Mouse (Mus musculus): Measurements from ENCODE around the gene Mex3a. TPM values are rescaled to one million over a fixed set of nuclear protein-coding genes. Genes with fewer than 3 reads are reported as not detected.

Mex3a gene
- polyA plus RNA-seq, 1 experiment from 2014 or later = 18.6 TPM

GRCm38 (mm10) chr3:88503881-88504746, 28.1 kb upstream of the Mex3a start:
- no peak for ATAC-seq (ENCODE audit: low FRiP score, low TSS enrichment)
- Histone ChIP-seq H3K4me3 (ENCODE audit: low read length) (no peak overlapping the region), H3K9me3 (ENCODE audit: low read length) (no peaks in the 10 kb centered on the region), H3K27ac (ENCODE audit: low read length) (peak overlapping the region; percentile 79), H3K36me3 (ENCODE audit: insufficient read depth, low read length) (no peaks in the 10 kb centered on the region), H3K4me2 (replicated peaks; ENCODE audit: low read depth, low read length) (peak overlapping the region; percentile 96; the same call in 1 of the 2 replicates), H3K9ac (replicated peaks; ENCODE audit: low read length) (peak overlapping the region; percentile 37; the same call in 1 of the 2 replicates), H3K27me3 (ENCODE audit: insufficient read depth, low read length) (no peaks in the 10 kb centered on the region), H3K4me1 (ENCODE audit: insufficient read depth, low read length) (peaks cover 46% of the 10 kb centered on the region)
- WGBS = 54% methylated on average over 8 of the region's 8 CpGs

DNA sequence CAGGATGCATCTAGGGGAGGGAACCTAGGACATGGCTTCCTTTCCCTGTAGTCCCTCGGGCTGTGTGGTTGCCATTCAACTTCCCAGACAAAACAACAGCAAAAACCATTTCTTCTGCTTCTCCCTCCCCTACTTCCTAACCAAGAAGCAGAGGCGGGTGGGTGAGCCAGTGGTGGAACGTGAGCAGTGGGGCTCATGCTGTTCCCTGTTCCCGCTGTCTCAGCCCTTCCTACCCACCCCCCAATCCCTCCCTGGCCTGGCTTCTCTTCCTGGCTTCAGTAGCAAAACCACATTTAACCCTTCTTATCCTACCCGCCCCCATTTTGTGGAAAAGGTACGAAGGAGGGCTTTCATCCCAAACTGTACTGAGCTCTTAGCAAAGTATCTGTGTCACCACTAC, 27.1 kb upstream of the Mex3a start:
- Histone ChIP-seq H3K4me1 (ENCODE audit: insufficient read depth, low read length) (peaks cover 49% of the 10 kb centered on the region), H3K9ac (replicated peaks; ENCODE audit: low read length) (no peak overlapping the region), H3K4me3 (ENCODE audit: low read length) (no peak overlapping the region), H3K27me3 (ENCODE audit: insufficient read depth, low read length) (no peaks in the 10 kb centered on the region), H3K36me3 (ENCODE audit: insufficient read depth, low read length) (no peaks in the 10 kb centered on the region), H3K9me3 (ENCODE audit: low read length) (no peaks in the 10 kb centered on the region), H3K27ac (ENCODE audit: low read length) (no peak overlapping the region), H3K4me2 (replicated peaks; ENCODE audit: low read depth, low read length) (no peak overlapping the region)
- WGBS = 65% methylated on average over 6 of the region's 6 CpGs
- ATAC-seq (ENCODE audit: low FRiP score, low TSS enrichment) = no peak

DNA sequence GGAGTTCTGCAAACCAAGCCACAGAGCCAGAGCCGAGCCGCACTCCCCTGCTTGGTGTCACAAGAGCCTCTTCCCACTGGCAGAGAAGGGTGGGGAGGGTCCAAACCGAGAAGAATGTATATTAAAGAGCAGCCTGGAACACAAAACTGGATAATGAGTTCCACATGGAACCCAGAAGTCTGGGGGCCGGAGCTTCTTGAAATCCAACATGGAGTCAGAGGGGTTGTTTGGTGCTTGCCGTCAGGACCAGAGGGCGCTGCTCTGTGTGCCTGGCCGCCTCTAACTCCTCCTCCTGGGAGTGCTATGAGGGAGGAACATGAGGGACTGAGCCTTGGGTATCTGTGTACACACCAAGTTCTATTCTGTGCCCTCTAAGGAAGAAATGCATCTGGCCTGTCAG, 26.4 kb upstream of the Mex3a start:
- Histone ChIP-seq H3K36me3 (ENCODE audit: insufficient read depth, low read length) (no peaks in the 10 kb centered on the region), H3K4me3 (ENCODE audit: low read length) (no peak overlapping the region), H3K9me3 (ENCODE audit: low read length) (no peaks in the 10 kb centered on the region), H3K27ac (ENCODE audit: low read length) (no peak overlapping the region), H3K27me3 (ENCODE audit: insufficient read depth, low read length) (no peaks in the 10 kb centered on the region), H3K4me2 (replicated peaks; ENCODE audit: low read depth, low read length) (no peak overlapping the region), H3K4me1 (ENCODE audit: insufficient read depth, low read length) (peaks cover 49% of the 10 kb centered on the region), H3K9ac (replicated peaks; ENCODE audit: low read length) (no peak overlapping the region)
- no peak for ATAC-seq (ENCODE audit: low FRiP score, low TSS enrichment)
- WGBS = 52% methylated on average over 7 of the region's 7 CpGs

DNA sequence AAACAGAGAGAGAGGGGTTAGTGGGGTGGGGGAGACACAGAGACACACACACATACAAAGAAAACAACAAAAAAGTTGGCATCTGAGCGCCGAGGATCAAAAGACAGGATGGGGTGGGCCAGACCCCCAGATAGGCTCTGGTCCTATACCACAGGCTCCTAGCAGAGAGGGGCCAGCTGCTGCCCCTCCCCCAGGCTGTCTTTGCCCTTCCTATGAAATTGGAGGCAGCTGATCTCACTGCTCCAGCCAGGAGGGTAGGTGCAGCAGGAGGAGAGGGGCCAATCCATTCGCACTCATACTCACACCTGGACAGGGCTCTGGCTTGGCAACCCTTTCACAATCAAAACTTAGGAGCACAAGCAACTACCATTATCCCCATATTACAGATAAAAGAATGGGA, 22.9 kb upstream of the Mex3a start:
- peaks cover 41% of the 10 kb centered on the region for H3K4me1 ChIP-seq (ENCODE audit: insufficient read depth, low read length)
- ATAC-seq (ENCODE audit: low FRiP score, low TSS enrichment) = peak; percentile 7
- no peaks in the 10 kb centered on the region for H3K36me3 ChIP-seq (ENCODE audit: insufficient read depth, low read length)
- H3K4me3 ChIP-seq (ENCODE audit: low read length) = peak overlapping the region; percentile 47
- 74% methylated on average over 3 of the region's 3 CpGs for WGBS
- no peaks in the 10 kb centered on the region for H3K9me3 ChIP-seq (ENCODE audit: low read length)
- H3K9ac ChIP-seq (replicated peaks; ENCODE audit: low read length) = peak overlapping the region; percentile 70
- no peaks in the 10 kb centered on the region for H3K27me3 ChIP-seq (ENCODE audit: insufficient read depth, low read length)
- H3K27ac ChIP-seq (ENCODE audit: low read length) = peak overlapping the region; percentile 81
- H3K4me2 ChIP-seq (replicated peaks; ENCODE audit: low read depth, low read length) = peak overlapping the region; percentile 67

- Histone ChIP-seq H3K9ac (replicated peaks; ENCODE audit: low read length) (peak within 1 kb of the TSS; percentile 70), H3K4me1 (ENCODE audit: insufficient read depth, low read length) (peaks cover 40% of the 10 kb centered on the region), H3K4me3 (ENCODE audit: low read length) (peak within 1 kb of the TSS; percentile 47), H3K4me2 (replicated peaks; ENCODE audit: low read depth, low read length) (peak within 1 kb of the TSS; percentile 67), H3K27ac (ENCODE audit: low read length) (peak within 1 kb of the TSS; percentile 81), H3K36me3 (ENCODE audit: insufficient read depth, low read length) (no peaks in the 10 kb centered on the region), H3K9me3 (ENCODE audit: low read length) (no peaks in the 10 kb centered on the region), H3K27me3 (ENCODE audit: insufficient read depth, low read length) (no peaks in the 10 kb centered on the region)
- ATAC-seq (ENCODE audit: low FRiP score, low TSS enrichment) = peak; percentile 96
- WGBS = under 1% methylated on average over 31 of the region's 31 CpGs
Observed at GRCm38 (mm10) chr3:88509692-88510420, 22.3 kb upstream of the Mex3a start, which contains the start of gene Lmna. TSS of gene Lmna (minus strand) at chr3:88509956.

DNA sequence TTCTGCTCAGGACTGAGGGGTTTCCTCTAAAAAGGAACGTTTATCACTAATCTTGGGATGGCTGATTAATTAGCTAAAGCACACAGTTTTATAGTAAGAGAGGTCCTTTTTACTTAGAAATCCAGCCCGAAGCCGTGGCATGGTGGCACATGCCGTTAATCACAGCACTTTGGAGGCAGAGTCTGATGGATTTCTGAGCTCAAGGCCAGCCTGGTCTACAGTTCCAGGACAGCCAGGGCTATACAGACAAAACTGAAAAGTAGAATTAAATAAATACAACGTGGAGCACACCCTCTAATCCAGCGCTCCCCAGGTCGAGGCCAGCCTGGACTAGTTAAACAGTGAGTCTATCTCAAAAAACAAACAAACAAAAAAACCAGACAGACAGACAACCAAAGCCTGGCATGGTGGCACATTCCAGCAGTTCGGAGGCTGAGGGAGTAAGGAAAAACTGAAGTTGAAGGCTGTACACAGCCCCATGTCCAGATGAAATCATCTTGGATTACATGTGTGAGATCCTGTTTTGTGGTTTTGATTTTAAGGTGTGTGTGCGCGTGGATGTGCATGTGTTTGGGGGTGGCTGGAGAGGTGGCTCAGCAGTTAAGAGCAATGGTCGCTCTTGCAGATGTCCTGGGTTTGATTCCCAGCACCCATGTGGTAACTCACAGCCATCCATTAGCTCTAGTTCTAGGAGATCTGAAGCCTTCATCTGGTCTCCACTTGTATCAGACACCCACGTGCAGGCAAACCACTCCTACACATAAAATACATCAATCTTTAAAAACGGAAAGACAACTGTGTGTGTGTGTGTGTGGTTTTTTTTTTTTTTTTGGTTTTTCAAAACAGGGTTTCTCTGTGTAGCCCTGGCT, 21.5 kb upstream of the Mex3a start:
- H3K4me3 ChIP-seq (ENCODE audit: low read length) = peak overlapping the region; percentile 47
- no peak; the same call in 1 of the 2 replicates for ATAC-seq (ENCODE audit: low FRiP score, low TSS enrichment)
- H3K9ac ChIP-seq (replicated peaks; ENCODE audit: low read length) = peak overlapping the region; percentile 70
- 46% methylated on average over 13 of the region's 13 CpGs for WGBS
- H3K36me3 ChIP-seq (ENCODE audit: insufficient read depth, low read length) = no peaks in the 10 kb centered on the region
- H3K27ac ChIP-seq (ENCODE audit: low read length) = peak overlapping the region; percentile 81
- no peaks in the 10 kb centered on the region for H3K27me3 ChIP-seq (ENCODE audit: insufficient read depth, low read length)
- H3K9me3 ChIP-seq (ENCODE audit: low read length) = no peaks in the 10 kb centered on the region
- peak overlapping the region; percentile 67 for H3K4me2 ChIP-seq (replicated peaks; ENCODE audit: low read depth, low read length)
- peaks cover 40% of the 10 kb centered on the region for H3K4me1 ChIP-seq (ENCODE audit: insufficient read depth, low read length)

- Histone ChIP-seq H3K9me3 (ENCODE audit: low read length) (no peaks in the 10 kb centered on the region), H3K4me3 (ENCODE audit: low read length) (no peak overlapping the region), H3K4me2 (replicated peaks; ENCODE audit: low read depth, low read length) (no peak overlapping the region), H3K36me3 (ENCODE audit: insufficient read depth, low read length) (no peaks in the 10 kb centered on the region), H3K9ac (replicated peaks; ENCODE audit: low read length) (peak overlapping the region; percentile 36; the same call in 1 of the 2 replicates), H3K4me1 (ENCODE audit: insufficient read depth, low read length) (peaks cover 40% of the 10 kb centered on the region), H3K27ac (ENCODE audit: low read length) (no peak overlapping the region), H3K27me3 (ENCODE audit: insufficient read depth, low read length) (no peaks in the 10 kb centered on the region)
- WGBS = 39% methylated on average over 4 of the region's 4 CpGs
- no peak for ATAC-seq (ENCODE audit: low FRiP score, low TSS enrichment)
Observed at GRCm38 (mm10) chr3:88511559-88511958, 20.6 kb upstream of the Mex3a start.

GRCm38 (mm10) chr3:88512141-88512895, 19.9 kb upstream of the Mex3a start:
- Histone ChIP-seq H3K4me1 (ENCODE audit: insufficient read depth, low read length) (peaks cover 35% of the 10 kb centered on the region), H3K9me3 (ENCODE audit: low read length) (no peaks in the 10 kb centered on the region), H3K9ac (replicated peaks; ENCODE audit: low read length) (no peak overlapping the region), H3K4me3 (ENCODE audit: low read length) (no peak overlapping the region), H3K36me3 (ENCODE audit: insufficient read depth, low read length) (no peaks in the 10 kb centered on the region), H3K4me2 (replicated peaks; ENCODE audit: low read depth, low read length) (no peak overlapping the region), H3K27me3 (ENCODE audit: insufficient read depth, low read length) (no peaks in the 10 kb centered on the region), H3K27ac (ENCODE audit: low read length) (no peak overlapping the region)
- ATAC-seq (ENCODE audit: low FRiP score, low TSS enrichment) = no peak
- whole genome bisulfite sequencing = 43% methylated on average over 6 of the region's 6 CpGs

Measured in kidney, embryonic 16.5 days (tissue).